Mouse (Mus musculus): ENCODE results near the gene Pfkm.
A peak's percentile ranks its signal among the peaks of the same experiment; 100 is the strongest.

Pfkm gene

GRCm38 (mm10) chr15:98170365-98170764 is 78.0 kb downstream of the Pfkm start:
- DNase-seq (ENCODE audit: low read depth, low spot score), result peak; percentile 66

- no peak for DNase-seq (ENCODE audit: low read depth, low spot score)
Observed at GRCm38 (mm10) chr15:98170917-98171316, 78.5 kb downstream of the Pfkm start.

GRCm38 (mm10) chr15:98172113-98172512 is 79.7 kb downstream of the Pfkm start:
- DNase-seq (ENCODE audit: low read depth, low spot score), result no peak

- DNase-seq (ENCODE audit: low read depth, low spot score), result peak; percentile 68
Observed at GRCm38 (mm10) chr15:98173821-98174220, 81.4 kb downstream of the Pfkm start.

DNA sequence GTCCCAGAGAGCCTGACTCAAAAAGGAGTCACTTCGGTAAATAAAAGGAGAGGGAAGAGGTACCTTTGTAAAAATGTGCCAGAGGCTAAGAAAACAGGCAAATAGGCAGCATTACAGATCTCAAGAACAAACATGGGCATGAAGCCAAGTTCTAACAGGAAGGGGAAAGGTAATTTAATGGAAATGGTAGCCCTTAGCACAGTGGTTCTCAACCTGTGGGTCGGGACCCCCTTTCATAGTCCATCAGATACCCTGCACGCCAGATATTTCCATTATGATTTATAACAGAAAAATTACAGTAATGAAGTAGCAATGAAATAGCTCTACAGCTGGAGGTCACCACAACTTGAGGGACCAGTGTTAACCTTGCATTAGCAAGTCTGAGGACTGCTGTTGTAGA is 84.9 kb downstream of the Pfkm start:
- no peak for DNase-seq (ENCODE audit: low read depth, low spot score)

GRCm38 (mm10) chr15:98180567-98181131 is 88.3 kb downstream of the Pfkm start:
- no peak for DNase-seq (ENCODE audit: low read depth, low spot score)

GRCm38 (mm10) chr15:98181132-98181711 is 88.8 kb downstream of the Pfkm start:
- DNase-seq (ENCODE audit: low read depth, low spot score), result peak; percentile 95

All from ZHBTc4 (cell line).